Mouse (Mus musculus): ENCODE measurements around the gene Siah1a.

DNA sequence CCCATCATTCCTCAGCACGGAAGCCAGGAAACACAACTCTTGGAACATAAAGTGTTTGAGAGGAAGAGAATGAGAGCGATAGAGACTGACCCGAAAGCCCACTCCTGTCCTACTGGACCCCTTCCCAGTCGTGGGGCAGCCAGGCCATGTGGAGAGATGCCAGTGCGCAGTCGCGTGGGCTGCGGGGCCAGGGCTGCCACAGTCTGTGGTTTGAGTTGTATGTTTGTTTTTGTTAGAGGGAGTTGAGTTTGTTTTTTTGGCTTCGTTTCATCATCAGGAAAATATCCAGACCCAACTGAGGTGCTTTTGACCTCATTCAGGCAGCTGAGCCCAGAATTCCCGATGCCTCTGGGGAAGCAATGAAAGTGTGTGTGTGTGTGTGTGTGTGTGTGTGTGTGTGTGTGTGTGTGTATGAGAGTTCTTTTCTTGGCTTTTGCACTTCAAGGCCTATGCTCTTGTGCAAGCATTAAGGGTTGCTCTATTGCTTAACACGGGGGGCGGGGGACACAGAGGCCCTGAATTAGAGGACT, 42.2 kb upstream of the Siah1a start:
- TF ChIP-seq CTCF (IDR thresholded peaks at IDR 0.05; ENCODE audit: borderline replicate concordance, control insufficient read depth, extremely low read depth, insufficient read depth, low read length, poor library complexity) (no peak), POLR2A (IDR thresholded peaks at IDR 0.05; ENCODE audit: control insufficient read depth, extremely low read depth, insufficient read depth, low read length, poor library complexity) (no peak)
